Mouse (Mus musculus) layer of hippocampus, adult 11-12 months (tissue): ENCODE results near the gene Dnah6.

Experiments
- DNase-seq: peaks from one replicate; pipeline ENCODE4 v3.0.0; 2022; ENCODE audit warnings: low spot score

Dnah6 gene

GRCm38 (mm10) chr6:73228408-73228807, 7.0 kb upstream of the Dnah6 start:
- no peak for DNase-seq

GRCm38 (mm10) chr6:73227376-73228158, 6.1 kb upstream of the Dnah6 start:
- DNase-seq: no peak

GRCm38 (mm10) chr6:73222841-73223526, 1.5 kb upstream of the Dnah6 start:
- DNase-seq: peak; percentile 52

GRCm38 (mm10) chr6:73221958-73222735, 696 bp upstream of the Dnah6 start:
- no peak for DNase-seq

GRCm38 (mm10) chr6:73211602-73212001, 9.8 kb downstream of the Dnah6 start:
- DNase-seq: no peak

- DNase-seq: no peak
Observed at GRCm38 (mm10) chr6:73211036-73211435, 10.4 kb downstream of the Dnah6 start.

- no peak for DNase-seq
Observed at GRCm38 (mm10) chr6:73210445-73210972, 10.9 kb downstream of the Dnah6 start.

- no peak for DNase-seq
Observed at GRCm38 (mm10) chr6:73209598-73209997, 11.9 kb downstream of the Dnah6 start.

GRCm38 (mm10) chr6:73204937-73205336, 16.5 kb downstream of the Dnah6 start:
- DNase-seq: no peak

- no peak for DNase-seq
Observed at GRCm38 (mm10) chr6:73203724-73204123, 17.7 kb downstream of the Dnah6 start.

GRCm38 (mm10) chr6:73195291-73195690, 26.2 kb downstream of the Dnah6 start:
- no peak for DNase-seq

- no peak for DNase-seq
Observed at GRCm38 (mm10) chr6:73190756-73191155, 30.7 kb downstream of the Dnah6 start.

- DNase-seq: no peak
Observed at GRCm38 (mm10) chr6:73184276-73184675, 37.2 kb downstream of the Dnah6 start.

GRCm38 (mm10) chr6:73182987-73183386, 38.5 kb downstream of the Dnah6 start:
- DNase-seq: no peak

- no peak for DNase-seq
Observed at GRCm38 (mm10) chr6:73182410-73182809, 39.0 kb downstream of the Dnah6 start.

- no peak for DNase-seq
Observed at GRCm38 (mm10) chr6:73182006-73182405, 39.4 kb downstream of the Dnah6 start.

GRCm38 (mm10) chr6:73175156-73175555, 46.3 kb downstream of the Dnah6 start:
- DNase-seq: no peak

GRCm38 (mm10) chr6:73167230-73167629, 54.2 kb downstream of the Dnah6 start:
- DNase-seq: no peak

- DNase-seq: no peak
Observed at GRCm38 (mm10) chr6:73162958-73163357, 58.5 kb downstream of the Dnah6 start.

GRCm38 (mm10) chr6:73161338-73161737, 60.1 kb downstream of the Dnah6 start:
- DNase-seq: no peak

- DNase-seq: no peak
Observed at GRCm38 (mm10) chr6:73155455-73155854, 66.0 kb downstream of the Dnah6 start.

- peak; percentile 90 for DNase-seq
Observed at GRCm38 (mm10) chr6:73153675-73154074, 67.8 kb downstream of the Dnah6 start.
